Mouse (Mus musculus) liver, embryonic 14.5 days (tissue): Measurements from ENCODE around the gene Klhdc3.

Source experiments
- CTCF ChIP-seq: IDR thresholded peaks from 2 replicates; pipeline ENCODE4 v1.5.1; 2016; ENCODE audit warnings: antibody characterized with exemption, low read depth, control low read depth
- EP300 ChIP-seq: IDR thresholded peaks from 2 replicates; pipeline ENCODE4 v1.6.1; 2016; ENCODE audit warnings: antibody characterized with exemption, low read depth

GRCm38 (mm10) chr17:46702506-46702905 is 21.8 kb upstream of the Klhdc3 start:
- TF ChIP-seq CTCF (no peak), EP300 (no peak)
